Mouse (Mus musculus) erythroblast, embryonic 14.5 days (primary cell): ENCODE data around the gene Ppa1.

Experiments
- GATA1 ChIP-seq: IDR thresholded peaks from 2 replicates; pipeline ENCODE4 v1.6.1; 2012; ENCODE audit warnings: low read length, inconsistent platforms, mixed read lengths
- TAL1 ChIP-seq: IDR thresholded peaks from 3 replicates; pipeline ENCODE4 v1.6.1; 2012; ENCODE audit warnings: low read length, inconsistent platforms, mixed read lengths

DNA sequence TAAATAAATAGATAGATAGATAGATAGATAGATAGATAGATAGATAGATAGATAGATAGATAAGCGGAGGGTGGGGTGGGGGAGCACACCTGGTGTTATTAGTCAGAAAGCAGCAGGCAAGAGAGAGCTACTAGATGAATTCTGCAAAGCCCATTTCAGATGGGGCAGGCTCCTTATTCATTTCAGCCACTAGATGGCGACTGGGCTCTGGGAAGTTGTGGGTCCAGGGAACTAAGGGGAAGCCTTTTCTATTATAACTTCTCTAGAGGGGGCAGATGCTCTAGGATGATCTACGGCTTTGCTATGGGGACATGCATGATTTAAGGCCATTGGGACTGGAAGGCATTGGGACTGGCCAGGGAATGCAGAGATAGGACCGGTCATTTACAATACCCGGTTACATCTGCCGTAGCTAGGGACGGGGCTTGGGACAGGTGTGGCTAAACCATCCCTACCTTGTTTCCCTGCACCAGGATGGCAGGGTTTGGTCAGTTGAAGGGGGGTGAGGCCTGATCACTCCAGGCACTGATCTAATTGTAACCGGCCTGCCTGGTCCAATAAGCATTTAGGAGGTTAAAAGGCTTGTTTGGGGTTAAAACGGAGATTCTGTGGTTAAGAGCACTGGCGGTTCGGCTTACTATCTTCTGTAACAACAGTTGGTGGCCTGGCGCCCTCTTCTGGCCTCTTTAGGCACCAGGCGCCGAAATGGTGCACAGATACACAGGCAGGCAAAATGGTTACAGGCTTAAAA lies 45.9 kb upstream of the Ppa1 start:
- TF ChIP-seq TAL1: no peak
- no peak for TF ChIP-seq GATA1
